Mouse (Mus musculus) gastrocnemius, adult 8-10 months (tissue): ENCODE measurements around the gene Htr7. TPM values are rescaled to one million over a fixed set of nuclear protein-coding genes. Genes with fewer than 3 reads are reported as not detected.

Experiments used
- DNase-seq, 2 experiments: peaks; one replicate each; pipeline ENCODE4 v3.0.0; 2022; ENCODE audit warnings: low spot score in 2 of 2
- total RNA-seq, 4 experiments: library from RNA; stranded (reverse); gene quantifications; 2 replicates each; pipeline ENCODE4 v1.2.4; 2022

Gene Htr7
- total RNA-seq, 4 experiments from 2014 or later: 0.16 to 0.38 (median 0.25) TPM

DNA sequence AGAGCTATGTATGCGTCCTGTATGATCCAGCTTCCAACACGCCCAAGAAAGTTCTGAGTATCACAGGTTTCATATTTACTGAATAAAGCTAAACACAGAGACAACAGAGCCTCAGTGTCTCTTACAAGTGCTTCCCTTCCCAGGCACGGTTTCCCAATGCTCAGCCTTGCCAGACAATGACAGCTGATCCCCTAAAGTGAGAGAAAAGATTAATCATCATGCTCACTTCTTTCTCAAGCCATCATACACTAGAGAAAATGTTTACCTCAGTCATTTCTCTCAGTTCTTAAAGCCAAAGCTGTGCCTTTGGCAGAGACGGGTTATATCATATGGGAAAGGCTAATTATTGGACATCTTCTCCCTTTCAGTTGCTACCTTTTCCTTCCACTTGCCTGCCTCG, 99.7 kb downstream of the Htr7 start:
- DNase-seq: no peak

- no peak for DNase-seq
These were observed 101.6 kb downstream of the Htr7 start for GRCm38 (mm10) chr19:35955698-35956097.

GRCm38 (mm10) chr19:35949888-35950287, 107.4 kb downstream of the Htr7 start:
- DNase-seq: no peak

DNA sequence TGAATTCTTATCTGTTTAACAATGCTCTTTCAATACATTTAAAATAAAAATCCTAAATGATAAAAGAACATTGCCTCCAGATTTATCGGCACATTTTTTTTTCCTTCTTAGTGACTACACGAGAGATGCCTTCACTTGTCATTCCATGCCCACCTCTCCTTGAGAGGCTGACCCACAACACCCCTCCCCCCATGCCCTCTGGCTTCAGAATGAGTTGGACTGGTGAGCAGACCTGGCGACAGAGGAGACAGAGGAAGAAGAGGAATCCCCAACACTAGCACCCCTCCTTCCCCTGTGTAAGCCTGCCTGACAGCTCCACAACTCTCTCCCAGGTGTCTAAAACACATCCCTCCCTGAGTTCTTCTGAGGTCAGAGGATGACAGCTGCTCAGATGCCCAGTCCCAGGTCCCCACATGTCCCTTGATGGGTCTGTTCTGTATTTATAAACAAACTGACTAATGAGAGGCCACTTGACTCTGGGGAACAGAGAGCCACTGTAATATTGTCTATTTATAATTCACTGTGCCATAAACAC, 132.3 kb downstream of the Htr7 start:
- no peak for DNase-seq

- peak; percentile 47 to 50 for DNase-seq
These were observed 132.9 kb downstream of the Htr7 start for GRCm38 (mm10) chr19:35924418-35924817.

Other genes starting within 250 kb of the Htr7 start
- gene Rpp30, start 26.2 kb upstream of the Htr7 start, total RNA-seq: 10 to 100 TPM; 12.4 to 18.0 (median 15.6) TPM
- 10 to 100 TPM in 1 of 4 experiments, 1 to 10 TPM in 3; 7.8 to 18.8 (median 8.4) TPM for gene Ankrd1, start 62.6 kb upstream of the Htr7 start, total RNA-seq